Mouse (Mus musculus) brain, adult 2 months (tissue): Measurements from ENCODE around the gene Cdadc1.
"Not testable (repeated sequence)": the region's sequence is repeated elsewhere in the genome, so short reads cannot be mapped to it uniquely, and the experiment has no call there.

Experiments
- DNase-seq: peaks from one replicate; pipeline ENCODE4 v3.0.0; 2011; ENCODE audit warnings: low read depth, low spot score

The Cdadc1 gene

GRCm38 (mm10) chr14:59597398-59598259 is at the start of gene Cdadc1:
Gene Cdadc1, minus strand, starts transcription at chr14:59597959.
- DNase-seq = peak; percentile 96

- no peak for DNase-seq
Observed at GRCm38 (mm10) chr14:59646826-59647697, 49.3 kb upstream of the Cdadc1 start.

DNA sequence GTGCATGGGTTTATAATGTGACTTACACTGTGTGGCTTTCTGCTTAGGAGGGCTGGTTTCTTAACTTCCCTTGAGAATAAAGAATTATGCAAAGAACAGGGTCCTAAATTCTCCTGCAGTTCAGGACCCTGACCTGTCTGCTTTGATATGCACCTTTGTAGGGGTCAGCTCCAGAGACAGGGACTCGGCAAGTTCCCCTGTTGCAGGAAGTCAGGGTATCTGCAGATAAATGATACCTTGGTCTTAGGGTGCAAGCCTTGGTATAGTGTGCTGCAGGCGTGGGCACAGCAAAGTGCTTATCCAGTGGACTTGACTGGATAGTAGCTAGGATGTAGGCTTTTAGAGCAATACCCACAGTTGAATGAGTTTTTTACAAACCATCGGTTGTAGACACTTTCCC is 47.1 kb upstream of the Cdadc1 start:
- DNase-seq = no peak

- no peak for DNase-seq
Observed at GRCm38 (mm10) chr14:59644166-59644565, 46.4 kb upstream of the Cdadc1 start.

DNA sequence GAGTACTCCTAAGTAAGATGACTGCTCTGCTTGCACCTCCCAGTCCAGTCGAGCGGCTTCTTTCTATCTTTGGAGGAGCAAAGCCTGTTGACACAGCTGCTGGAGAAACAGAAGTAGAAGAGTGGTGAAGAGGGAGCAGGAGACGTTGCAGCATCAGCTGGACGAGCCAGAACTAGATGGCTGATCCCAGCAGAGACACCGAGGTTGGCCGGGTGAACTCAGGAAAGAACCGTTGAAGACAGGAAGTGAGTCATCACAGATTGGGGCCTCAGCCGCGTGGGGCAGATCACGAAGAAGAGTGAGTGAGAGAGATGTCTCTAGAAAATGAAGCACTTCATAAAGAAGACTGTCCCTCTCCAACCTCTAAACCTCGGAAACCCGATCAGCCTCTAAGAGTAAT is 45.8 kb upstream of the Cdadc1 start:
- no peak for DNase-seq

DNA sequence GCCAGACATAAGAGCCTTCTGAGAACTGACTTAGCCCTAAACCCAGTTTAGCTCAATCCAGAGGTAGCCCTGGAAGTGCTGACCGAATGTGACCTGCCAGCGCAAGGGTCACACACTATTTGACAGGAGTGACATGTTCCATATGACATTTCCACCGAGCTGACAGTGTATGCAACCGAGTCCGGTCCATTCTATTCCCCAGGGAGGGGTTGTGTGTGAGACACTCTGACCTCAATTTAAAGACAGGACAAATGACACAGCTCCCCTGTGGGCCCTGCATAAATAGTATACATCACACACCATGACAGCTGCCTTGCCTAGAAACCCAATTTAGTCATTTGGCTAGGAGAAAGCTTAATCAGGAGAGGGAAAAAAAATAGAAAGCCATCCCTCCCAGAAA is 44.1 kb upstream of the Cdadc1 start:
- no peak for DNase-seq

GRCm38 (mm10) chr14:59638906-59639703 is 41.3 kb upstream of the Cdadc1 start:
- no peak for DNase-seq

- no peak for DNase-seq
Observed at GRCm38 (mm10) chr14:59633988-59634387, 36.2 kb upstream of the Cdadc1 start.

DNA sequence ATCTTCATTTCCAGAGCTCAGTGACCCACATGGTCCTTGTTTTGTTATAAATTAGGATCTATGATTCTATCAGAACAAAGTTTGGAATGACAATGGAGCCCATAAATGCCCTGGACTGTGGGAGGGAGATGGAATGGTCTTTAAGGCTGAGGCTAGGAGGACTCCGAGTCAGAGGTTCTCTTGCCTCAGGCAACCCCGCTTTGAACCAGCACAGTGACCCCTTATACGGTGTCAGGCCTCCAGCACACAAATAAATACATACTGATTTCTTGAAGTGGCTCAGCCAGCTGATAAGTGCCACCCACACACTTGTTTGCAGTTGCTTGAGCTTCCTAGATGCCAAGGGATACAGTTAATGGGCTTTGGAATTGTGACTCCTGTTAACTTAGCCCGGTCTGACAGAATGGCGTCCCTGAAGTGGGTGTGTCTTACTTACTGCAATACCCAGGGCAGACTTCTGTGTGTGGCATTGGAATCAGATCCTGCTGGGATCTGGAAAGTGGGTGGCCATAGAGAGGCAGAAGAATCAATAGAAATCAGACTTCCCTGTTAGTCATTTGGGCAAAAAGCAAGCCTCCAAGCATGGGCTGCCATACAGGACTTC is 35.6 kb upstream of the Cdadc1 start:
- no peak for DNase-seq

- no peak for DNase-seq
Observed at GRCm38 (mm10) chr14:59632067-59632466, 34.3 kb upstream of the Cdadc1 start.

DNA sequence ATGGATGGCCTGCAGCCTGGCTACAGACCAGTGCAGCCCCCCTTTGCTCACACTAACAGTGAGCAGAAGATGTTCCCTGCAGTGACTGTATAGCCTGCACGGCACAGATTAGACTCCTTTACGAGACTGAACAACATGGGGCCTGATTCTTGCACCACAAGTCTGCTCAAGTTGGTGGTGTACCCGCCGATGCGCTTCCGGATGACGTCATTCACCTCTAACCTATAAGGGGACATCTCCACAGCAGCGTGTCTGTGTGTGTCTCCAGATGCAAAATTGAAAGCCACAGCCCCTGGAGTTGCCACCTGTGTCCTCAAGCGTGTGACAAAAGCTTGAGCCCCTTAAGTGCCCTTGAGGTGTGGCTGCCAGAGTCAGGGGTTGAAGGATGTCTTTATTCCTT is 32.3 kb upstream of the Cdadc1 start:
- DNase-seq = no peak

GRCm38 (mm10) chr14:59629308-59629707 is 31.5 kb upstream of the Cdadc1 start:
- DNase-seq = no peak

- DNase-seq = peak; percentile 56
Observed at GRCm38 (mm10) chr14:59627823-59628222, 30.1 kb upstream of the Cdadc1 start.

- no peak for DNase-seq
Observed at GRCm38 (mm10) chr14:59627142-59627680, 29.5 kb upstream of the Cdadc1 start.

DNA sequence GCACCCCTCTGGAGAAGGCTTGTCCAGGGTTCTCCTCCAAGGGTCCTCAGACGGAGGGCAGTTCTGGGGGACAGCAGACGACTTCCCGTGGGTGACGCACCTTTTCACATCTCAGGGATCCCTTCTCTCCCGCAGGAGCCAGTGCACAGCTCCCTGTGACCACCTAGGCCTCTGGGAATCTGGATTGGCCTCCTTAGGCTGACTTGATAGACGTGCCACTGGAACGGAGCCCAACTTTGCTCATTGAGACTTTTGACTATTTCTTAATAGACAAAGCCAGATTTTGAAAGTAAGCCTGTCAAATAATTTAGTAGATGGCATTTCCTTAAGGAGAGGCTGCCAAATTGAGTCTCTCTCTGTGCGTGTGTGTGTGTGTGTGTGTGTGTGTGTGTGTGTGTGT is 29.0 kb upstream of the Cdadc1 start:
- DNase-seq = no peak

DNA sequence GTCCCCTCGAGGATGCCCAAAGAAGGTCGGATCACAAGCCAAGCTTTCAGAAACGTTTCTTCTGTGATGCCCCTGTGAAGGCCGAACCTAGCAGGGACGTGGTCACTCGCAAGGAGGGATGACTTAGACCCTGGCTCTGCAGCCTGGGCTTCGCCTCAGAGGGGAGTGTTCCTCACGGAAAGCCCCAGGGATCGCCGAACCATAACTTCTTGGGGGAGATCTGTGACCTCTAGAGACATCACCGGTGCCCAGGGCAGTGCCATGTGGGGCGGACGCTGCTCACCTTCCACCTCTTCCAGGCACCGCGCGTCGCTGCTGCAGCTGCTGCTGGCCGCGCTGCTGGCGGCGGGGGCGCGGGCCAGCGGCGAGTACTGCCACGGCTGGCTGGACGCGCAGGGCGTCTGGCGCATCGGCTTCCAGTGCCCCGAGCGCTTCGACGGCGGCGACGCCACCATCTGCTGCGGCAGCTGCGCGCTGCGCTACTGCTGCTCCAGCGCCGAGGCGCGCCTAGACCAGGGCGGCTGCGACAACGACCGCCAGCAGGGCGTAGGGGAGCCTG is 28.1 kb upstream of the Cdadc1 start:
- peak; percentile 47 for DNase-seq

DNA sequence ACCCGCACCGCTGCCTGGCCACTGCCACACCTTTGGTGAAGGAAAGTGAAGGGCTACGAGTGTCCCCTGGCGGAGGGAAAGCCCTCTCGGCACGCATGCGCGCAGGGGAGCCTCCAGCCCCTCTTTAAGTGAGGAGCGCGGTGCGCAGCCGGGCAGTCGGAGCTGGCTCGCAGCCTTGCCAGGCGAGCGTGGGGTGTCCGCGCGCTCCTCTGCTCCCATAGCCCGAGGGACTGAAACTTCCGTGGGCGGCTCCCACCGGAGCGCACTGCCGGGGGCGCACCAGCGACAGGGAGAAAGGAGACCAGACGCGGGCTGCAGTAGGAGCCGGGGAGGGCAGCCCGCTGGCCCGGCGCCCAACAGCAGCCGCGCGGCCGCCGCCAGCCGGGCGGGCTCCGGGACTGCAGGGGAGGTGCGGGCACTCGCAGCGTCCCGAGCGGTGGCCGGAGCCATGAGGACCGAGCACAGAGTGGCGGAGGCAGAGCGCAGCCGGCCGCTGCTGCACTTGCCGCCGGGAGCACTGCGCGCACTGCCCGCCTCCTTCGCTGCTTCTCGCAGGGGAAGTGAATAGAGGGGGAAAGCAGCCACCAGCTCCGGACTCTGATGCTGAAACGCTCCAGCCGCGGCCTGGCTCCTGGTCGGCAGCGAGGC is 27.5 kb upstream of the Cdadc1 start, which contains the start of gene Shisa2:
Gene Shisa2 (plus strand): TSS at position 151 of the 648 bp plus-strand sequence.
- DNase-seq = peak; percentile 73

DNA sequence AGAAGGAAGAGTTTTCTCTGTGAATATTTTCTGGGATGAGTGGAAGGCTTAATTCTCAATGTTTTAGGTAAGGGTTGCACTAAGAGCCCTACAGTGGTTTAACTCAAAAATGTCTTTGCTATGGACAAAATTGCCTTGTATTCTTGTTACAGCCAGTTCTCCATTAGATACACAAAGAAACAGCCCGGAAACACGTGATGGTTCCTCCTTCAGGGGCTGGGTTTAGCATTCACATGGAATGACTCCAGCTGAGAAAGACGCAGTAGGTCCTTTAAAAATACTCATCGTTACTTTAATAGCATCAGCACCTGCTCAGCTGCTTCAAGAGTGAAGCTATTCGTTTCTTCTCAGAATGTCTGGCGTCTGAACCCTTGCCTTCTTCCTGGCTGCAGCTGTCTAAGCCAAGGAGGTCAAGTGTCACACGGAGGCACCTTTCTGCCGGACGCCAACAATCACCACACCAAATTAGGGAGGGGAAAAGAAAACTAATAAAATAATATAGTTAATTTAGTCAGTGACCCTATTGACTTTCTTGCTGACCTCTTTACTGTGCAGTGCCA is 26.6 kb upstream of the Cdadc1 start:
- no peak for DNase-seq

DNA sequence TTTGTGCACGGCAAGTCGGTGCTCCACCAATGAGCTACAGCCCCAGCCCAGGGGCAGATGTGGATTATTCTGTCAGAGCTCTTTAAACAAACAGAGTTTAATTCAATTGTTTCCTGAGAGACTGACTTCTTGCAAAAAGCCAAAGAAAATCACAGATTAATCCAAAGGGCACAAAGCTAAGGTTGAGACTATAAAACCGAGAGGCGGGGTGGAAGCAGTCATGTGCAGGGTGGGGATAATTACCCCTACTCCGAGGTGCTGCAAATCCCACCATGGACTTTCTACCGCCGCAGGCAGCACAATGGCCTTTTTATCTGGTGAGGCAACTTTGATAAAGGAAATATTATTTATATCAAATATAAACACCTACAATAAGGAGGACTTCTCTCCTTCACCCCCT is 19.0 kb upstream of the Cdadc1 start:
- no peak for DNase-seq

GRCm38 (mm10) chr14:59614149-59614548 is 16.4 kb upstream of the Cdadc1 start:
- not testable (repeated sequence) for DNase-seq
